Mouse (Mus musculus) E14TG2a.4 (cell line): ENCODE results near the gene Zfp646.
"Not testable (repeated sequence)": the region's sequence is repeated elsewhere in the genome, so short reads cannot be mapped to it uniquely, and the experiment has no call there.

Experiments used
- CTCF ChIP-seq: conservative IDR thresholded peaks from 2 replicates; pipeline ENCODE4 v1.5.1; 2014; ENCODE audit warnings: low read length
- NANOG ChIP-seq: IDR thresholded peaks from 2 replicates; pipeline ENCODE4 v1.6.1; 2014; ENCODE audit warnings: borderline replicate concordance, low read length, mixed read lengths

DNA sequence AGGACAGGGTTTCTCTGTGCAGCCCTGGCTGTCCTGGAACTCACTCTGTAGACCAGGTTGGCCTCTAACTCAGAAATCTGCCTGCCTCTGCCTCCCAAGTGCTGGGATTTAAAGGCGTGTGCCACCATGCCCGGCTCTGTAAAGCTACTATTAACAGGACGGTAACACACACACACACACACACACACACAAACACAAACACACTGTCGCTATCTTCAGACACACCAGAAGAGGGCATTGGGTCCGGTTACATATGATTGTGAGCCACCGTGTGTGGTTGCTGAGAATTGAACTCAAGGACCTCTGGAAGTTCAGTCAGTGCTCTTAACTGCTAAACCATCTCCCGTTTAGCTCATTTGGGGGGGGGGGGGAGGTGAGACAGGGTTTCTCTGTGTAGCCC is 19.9 kb downstream of the Zfp646 start:
- not testable (repeated sequence) for TF ChIP-seq CTCF, NANOG
